Mouse (Mus musculus) B cell, adult 67 days (primary cell): ENCODE data around the gene Qk. TPM values are rescaled to one million over a fixed set of nuclear protein-coding genes. Genes with fewer than 3 reads are reported as not detected.

Source experiments
- total RNA-seq, 2 experiments: library from RNA; stranded (reverse); gene quantifications; 4 replicates each; pipeline ENCODE4 v1.2.4; 2023

Gene Qk
- total RNA-seq: 100 to 1,000 TPM; 123 to 127 TPM

GRCm38 (mm10) chr17:10319685-10320455, at the start of gene Qk:
TSS of gene Qk (minus strand) at chr17:10319854.

